Mouse (Mus musculus) limb, embryonic 15.5 days (tissue): Measurements from ENCODE around the gene Tnnc2. TPM values are rescaled to one million over a fixed set of nuclear protein-coding genes. Genes with fewer than 3 reads are reported as not detected.
A peak's percentile ranks its signal among the peaks of the same experiment; 100 is the strongest.

Experiments
- ATAC-seq: fragments of 200-750 bp; cut with Nextera tagmentation; 2 replicates; pipeline ENCODE4 v1.8.0; 2017; ENCODE audit warnings: low read depth, moderate TSS enrichment; ENCODE audit not compliant: insufficient number of reproducible peaks, low FRiP score, low TSS enrichment
- H3K27ac ChIP-seq: fragments of 300-500 bp; sonication (generic); 2 replicates; pipeline ENCODE4 v1.5.1; 2015; ENCODE audit warnings: moderate library complexity, mild to moderate bottlenecking, inconsistent platforms
- H3K27me3 ChIP-seq: fragments of 300-500 bp; sonication (generic); 2 replicates; pipeline ENCODE4 v1.6.1; 2015; ENCODE audit warnings: inconsistent platforms
- H3K36me3 ChIP-seq: fragments of 300-500 bp; sonication (generic); 2 replicates; pipeline ENCODE4 v1.6.1; 2015; ENCODE audit warnings: inconsistent platforms
- H3K4me1 ChIP-seq: fragments of 300-500 bp; sonication (generic); 2 replicates; pipeline ENCODE4 v1.6.1; 2015; ENCODE audit warnings: inconsistent platforms
- H3K4me2 ChIP-seq: fragments of 300-500 bp; sonication (generic); 2 replicates; pipeline ENCODE4 v1.6.1; 2015; ENCODE audit warnings: mild to moderate bottlenecking, inconsistent platforms
- H3K4me3 ChIP-seq: fragments of 300-500 bp; sonication (generic); 2 replicates; pipeline ENCODE4 v1.5.1; 2015; ENCODE audit warnings: mild to moderate bottlenecking, inconsistent platforms
- H3K9ac ChIP-seq: fragments of 300-500 bp; sonication (generic); 2 replicates; pipeline ENCODE4 v1.6.1; 2015; ENCODE audit warnings: inconsistent platforms
- H3K9me3 ChIP-seq: fragments of 300-500 bp; sonication (generic); 2 replicates; pipeline ENCODE4 v1.6.1; 2016; ENCODE audit warnings: inconsistent platforms
- WGBS: fragments of 180-500 bp; shearing (Covaris S2); methylation state at CpG from one replicate; pipeline ENCODE4 v1.1.7; 2015; 5-methylcytosine and 5-hydroxymethylcytosine counted together
- polyA plus RNA-seq: library from polyadenylated mRNA; unstranded; fragments of >200 nt; fragmentation: Nextera tagmentation; extraction: Ambion mirVana; gene quantifications from 2 replicates; pipeline ENCODE4 v1.2.1, GENCODE M21; 2015

Tnnc2 gene
- polyA plus RNA-seq, 1 experiment from 2014 or later = 350 TPM

- no peak for ATAC-seq
- no peaks in the 10 kb centered on the region for H3K9me3 ChIP-seq
- H3K4me1 ChIP-seq = peaks cover under 1% of the 10 kb centered on the region; the same call in 1 of the 2 replicates
- 88% methylated on average over 2 of the region's 2 CpGs for WGBS
- H3K9ac ChIP-seq = no peak overlapping the region
- H3K36me3 ChIP-seq = peaks cover 71% of the 10 kb centered on the region
- H3K4me3 ChIP-seq = no peak overlapping the region
- no peak overlapping the region; the same call in 1 of the 2 replicates for H3K27ac ChIP-seq
- H3K4me2 ChIP-seq = no peak overlapping the region
- no peaks in the 10 kb centered on the region for H3K27me3 ChIP-seq
These were observed 14.0 kb upstream of the Tnnc2 start for GRCm38 (mm10) chr2:164793772-164794171.

DNA sequence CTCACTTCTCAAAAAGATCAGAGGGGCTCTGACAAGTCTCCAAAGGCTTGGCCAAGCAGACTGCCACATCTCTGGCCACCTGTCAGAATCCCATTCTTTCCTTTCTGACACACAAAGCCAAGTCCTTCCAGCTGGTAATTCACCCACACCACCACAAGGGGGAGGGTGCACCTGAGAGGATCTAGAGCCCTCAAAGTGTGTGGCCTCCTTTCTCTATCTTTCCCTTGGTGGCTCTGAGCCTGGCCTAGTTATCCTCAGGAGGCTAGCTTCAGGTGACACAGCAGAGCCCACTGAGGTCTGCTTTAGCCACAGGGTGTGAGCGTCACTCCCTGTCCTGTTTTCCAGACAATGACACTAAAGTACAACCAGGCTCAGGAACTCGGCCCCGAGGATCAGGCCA is 13.5 kb upstream of the Tnnc2 start:
- WGBS = 82% methylated on average over 3 of the region's 3 CpGs
- Histone ChIP-seq H3K9ac (no peak overlapping the region), H3K4me1 (peaks cover 6% of the 10 kb centered on the region), H3K27ac (no peak overlapping the region; the same call in 1 of the 2 replicates), H3K4me3 (no peak overlapping the region), H3K9me3 (no peaks in the 10 kb centered on the region), H3K36me3 (peaks cover 72% of the 10 kb centered on the region), H3K4me2 (no peak overlapping the region), H3K27me3 (no peaks in the 10 kb centered on the region)
- ATAC-seq = no peak

- H3K36me3 ChIP-seq = peaks cover 72% of the 10 kb centered on the region
- no peak overlapping the region for H3K4me3 ChIP-seq
- no peaks in the 10 kb centered on the region for H3K9me3 ChIP-seq
- H3K4me1 ChIP-seq = peaks cover 10% of the 10 kb centered on the region
- no peak overlapping the region for H3K9ac ChIP-seq
- no peak overlapping the region for H3K4me2 ChIP-seq
- WGBS = 88% methylated on average over 12 of the region's 12 CpGs
- H3K27me3 ChIP-seq = no peaks in the 10 kb centered on the region
- no peak overlapping the region for H3K27ac ChIP-seq
- no peak for ATAC-seq
These were observed 12.8 kb upstream of the Tnnc2 start for GRCm38 (mm10) chr2:164792400-164793190.

DNA sequence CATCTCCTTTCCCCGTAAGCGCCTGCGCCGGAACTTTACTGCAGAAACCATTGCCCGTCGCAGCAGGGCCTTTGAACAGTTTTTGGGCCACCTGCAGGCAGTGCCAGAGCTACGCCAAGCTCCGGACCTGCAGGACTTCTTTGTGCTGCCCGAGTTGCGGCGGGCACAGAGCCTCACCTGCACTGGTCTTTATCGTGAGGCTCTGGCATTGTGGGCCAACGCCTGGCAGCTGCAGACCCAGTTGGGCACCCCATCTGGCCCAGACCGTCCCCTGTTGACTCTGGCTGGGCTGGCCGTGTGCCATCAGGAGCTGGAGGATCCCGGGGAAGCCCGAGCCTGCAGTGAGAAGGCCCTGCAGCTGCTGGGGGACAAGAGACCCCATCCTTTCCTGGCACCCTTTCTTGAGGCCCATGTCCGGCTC is 12.1 kb upstream of the Tnnc2 start:
- Histone ChIP-seq H3K4me2 (no peak overlapping the region), H3K36me3 (peaks cover 69% of the 10 kb centered on the region)
- 86% methylated on average over 18 of the region's 18 CpGs for whole genome bisulfite sequencing

DNA sequence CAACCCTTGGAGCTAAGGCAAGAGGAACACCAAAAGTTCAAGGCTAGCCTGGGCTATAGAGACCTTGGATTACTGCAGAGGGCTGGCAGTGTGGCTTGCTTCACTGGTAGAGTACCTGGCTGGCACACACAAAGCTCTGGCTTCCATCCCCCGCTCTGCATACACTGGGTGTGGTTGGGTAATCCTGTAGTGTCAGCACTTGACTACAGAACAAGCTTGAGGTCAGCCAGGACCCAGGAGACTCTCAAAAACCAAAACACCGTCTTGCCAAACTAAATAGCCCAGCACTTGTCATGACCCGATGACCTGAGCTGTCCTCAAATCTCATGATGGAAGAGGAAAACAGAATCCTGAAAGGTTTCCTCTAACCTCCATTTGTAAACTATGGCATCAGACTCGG is 10.7 kb upstream of the Tnnc2 start:
- H3K4me1 ChIP-seq = peaks cover 20% of the 10 kb centered on the region
- H3K9ac ChIP-seq = no peak overlapping the region
- H3K4me3 ChIP-seq = no peak overlapping the region
- no peak overlapping the region for H3K4me2 ChIP-seq
- ATAC-seq = no peak
- H3K9me3 ChIP-seq = no peaks in the 10 kb centered on the region
- no peaks in the 10 kb centered on the region for H3K27me3 ChIP-seq
- no peak overlapping the region for H3K27ac ChIP-seq
- WGBS = 81% methylated on average over 4 of the region's 4 CpGs
- H3K36me3 ChIP-seq = peaks cover 55% of the 10 kb centered on the region

More for the DNA sequence above, 12.1 kb upstream of the Tnnc2 start:
- Histone ChIP-seq H3K27me3 (no peaks in the 10 kb centered on the region), H3K9ac (no peak overlapping the region), H3K9me3 (no peaks in the 10 kb centered on the region), H3K4me1 (peaks cover 17% of the 10 kb centered on the region), H3K27ac (no peak overlapping the region), H3K4me3 (no peak overlapping the region)
- no peak for ATAC-seq

DNA sequence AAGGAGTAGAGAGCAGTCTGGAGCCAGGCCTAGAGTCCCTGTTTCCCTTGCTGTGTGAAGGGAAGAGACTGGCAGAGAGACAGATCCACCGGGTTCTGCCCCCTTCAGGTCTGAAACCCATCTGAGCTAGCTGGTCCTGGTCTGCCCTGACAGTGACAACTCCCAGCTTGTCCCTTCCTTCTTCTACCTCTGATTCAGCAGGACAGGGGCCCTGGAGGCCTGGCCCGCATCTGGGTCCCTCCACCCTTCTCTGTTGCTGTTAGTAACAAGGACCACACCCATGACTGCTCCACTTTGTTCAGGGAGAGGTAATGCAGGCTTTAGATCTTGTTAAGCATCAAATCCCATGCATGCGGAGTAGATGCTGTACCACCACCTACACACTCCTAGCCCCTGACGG is 8.6 kb upstream of the Tnnc2 start:
- Histone ChIP-seq H3K4me2 (no peak overlapping the region), H3K36me3 (peaks cover 38% of the 10 kb centered on the region), H3K9ac (no peak overlapping the region), H3K9me3 (no peaks in the 10 kb centered on the region), H3K27me3 (no peaks in the 10 kb centered on the region), H3K4me1 (peaks cover 27% of the 10 kb centered on the region), H3K4me3 (no peak overlapping the region), H3K27ac (no peak overlapping the region)
- WGBS = 65% methylated on average over 4 of the region's 4 CpGs
- ATAC-seq = no peak

- no peak for ATAC-seq
- Histone ChIP-seq H3K9me3 (no peaks in the 10 kb centered on the region), H3K9ac (no peak overlapping the region), H3K4me2 (no peak overlapping the region), H3K4me3 (no peak overlapping the region), H3K36me3 (peaks cover 32% of the 10 kb centered on the region), H3K4me1 (peaks cover 27% of the 10 kb centered on the region), H3K27ac (no peak overlapping the region), H3K27me3 (no peaks in the 10 kb centered on the region)
- WGBS = 79% methylated on average over 10 of the region's 10 CpGs
These were observed 8.0 kb upstream of the Tnnc2 start for GRCm38 (mm10) chr2:164787779-164788178.

GRCm38 (mm10) chr2:164787032-164787431 is 7.3 kb upstream of the Tnnc2 start:
- no peak for ATAC-seq
- H3K4me3 ChIP-seq = peak overlapping the region; percentile 63
- H3K9ac ChIP-seq = peak overlapping the region; percentile 80; the same call in 1 of the 2 replicates
- H3K4me1 ChIP-seq = peaks cover 27% of the 10 kb centered on the region
- peak overlapping the region; percentile 72 for H3K4me2 ChIP-seq
- H3K27ac ChIP-seq = peak overlapping the region; percentile 93
- H3K36me3 ChIP-seq = peaks cover 24% of the 10 kb centered on the region
- 87% methylated on average over 3 of the region's 3 CpGs for WGBS
- H3K27me3 ChIP-seq = no peaks in the 10 kb centered on the region
- H3K9me3 ChIP-seq = no peaks in the 10 kb centered on the region

DNA sequence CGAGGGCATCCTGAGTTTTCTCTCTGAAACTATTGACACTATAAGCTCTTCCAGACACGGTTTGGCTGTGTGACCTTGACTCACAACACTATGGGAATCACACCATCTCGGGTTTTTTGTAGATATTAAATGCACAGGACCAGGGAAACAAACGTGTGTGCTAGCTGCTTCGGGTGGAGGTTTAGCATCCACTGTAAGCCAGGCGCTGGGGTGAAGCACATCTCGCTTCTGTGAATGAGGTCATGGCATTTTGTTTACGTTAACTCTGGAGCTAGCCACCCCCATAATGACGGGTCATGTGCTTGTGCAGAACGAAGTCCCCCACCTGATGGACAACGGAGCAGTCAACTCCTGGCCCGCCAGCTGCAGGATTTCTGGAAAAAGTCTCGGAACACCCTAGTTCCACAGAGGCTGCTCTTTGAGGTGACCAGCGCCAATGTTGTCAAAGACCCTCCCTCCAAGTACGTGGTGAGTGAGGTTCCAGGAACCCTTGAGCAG is 6.7 kb upstream of the Tnnc2 start:
- Histone ChIP-seq H3K9ac (peak overlapping the region; percentile 80), H3K27ac (peak overlapping the region; percentile 93), H3K9me3 (no peaks in the 10 kb centered on the region), H3K4me3 (peak overlapping the region; percentile 63), H3K4me1 (peaks cover 27% of the 10 kb centered on the region), H3K4me2 (peak overlapping the region; percentile 72), H3K36me3 (peaks cover 18% of the 10 kb centered on the region), H3K27me3 (no peaks in the 10 kb centered on the region)
- 7% methylated on average over 15 of the region's 15 CpGs for WGBS
- ATAC-seq = no peak

DNA sequence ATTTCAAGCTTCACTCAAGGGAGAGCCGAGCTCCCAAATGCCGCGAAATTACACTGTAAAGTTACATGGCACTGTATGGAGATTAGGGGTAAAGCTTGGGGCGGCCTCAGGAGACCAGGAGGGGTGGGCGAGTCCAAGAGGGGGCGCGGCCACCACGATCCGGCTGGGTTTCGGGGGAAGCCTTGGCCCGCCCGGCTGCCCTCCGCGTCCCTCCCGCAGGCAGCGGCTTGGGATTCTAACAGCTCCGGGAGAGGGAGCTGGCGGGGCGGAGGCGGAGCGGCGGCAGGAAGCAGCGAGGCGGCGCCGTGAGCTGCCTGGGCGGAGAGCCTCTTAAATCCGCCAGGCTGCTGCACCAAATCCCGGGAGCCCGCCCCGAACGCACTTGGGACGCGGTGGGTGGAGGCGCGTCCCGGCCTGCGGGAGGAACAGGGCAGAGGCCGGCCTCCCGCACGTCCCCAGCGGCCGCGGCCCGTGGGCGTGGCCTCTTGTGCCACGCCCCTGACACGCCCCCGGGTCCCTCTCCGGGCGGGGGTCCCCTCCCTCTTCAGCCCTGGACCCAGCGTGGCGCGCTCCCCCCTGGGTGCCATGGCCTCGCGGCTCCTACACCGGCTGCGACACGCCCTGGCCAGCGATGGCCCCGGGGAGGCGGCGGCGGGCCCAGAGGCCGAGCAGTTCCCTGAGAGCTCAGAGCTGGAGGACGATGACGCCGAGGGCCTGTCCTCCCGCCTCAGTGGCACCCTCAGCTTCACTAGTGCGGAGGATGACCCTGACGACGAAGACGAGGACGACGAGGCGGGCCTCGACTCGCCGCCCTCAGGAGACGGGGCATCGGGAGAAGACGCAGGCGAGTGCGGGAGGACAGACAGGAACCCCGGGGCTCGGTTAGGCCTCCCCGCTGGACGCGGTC is 6.0 kb upstream of the Tnnc2 start, which contains the start of gene Snx21:
Snx21 (plus strand) TSS at position 343 of the 907 bp plus-strand sequence.
- H3K4me1 ChIP-seq = peaks cover 27% of the 10 kb centered on the region
- no peaks in the 10 kb centered on the region for H3K9me3 ChIP-seq
- under 1% methylated on average over 86 of the region's 89 CpGs for WGBS
- peak within 1 kb of the TSS; percentile 93 for H3K27ac ChIP-seq
- ATAC-seq = peak; percentile 87
- peaks cover 13% of the 10 kb centered on the region; the same call in 1 of the 2 replicates for H3K36me3 ChIP-seq
- H3K27me3 ChIP-seq = no peaks in the 10 kb centered on the region
- peak within 1 kb of the TSS; percentile 72 for H3K4me2 ChIP-seq
- H3K4me3 ChIP-seq = peak within 1 kb of the TSS; percentile 63
- H3K9ac ChIP-seq = peak within 1 kb of the TSS; percentile 80

GRCm38 (mm10) chr2:164784869-164785420 is 5.2 kb upstream of the Tnnc2 start:
- Histone ChIP-seq H3K9ac (peak overlapping the region; percentile 80), H3K36me3 (peaks cover 12% of the 10 kb centered on the region; the same call in 1 of the 2 replicates), H3K4me3 (peak overlapping the region; percentile 63), H3K4me2 (peak overlapping the region; percentile 72), H3K4me1 (peaks cover 27% of the 10 kb centered on the region), H3K27me3 (no peaks in the 10 kb centered on the region), H3K27ac (peak overlapping the region; percentile 93), H3K9me3 (no peaks in the 10 kb centered on the region)
- WGBS = 6% methylated on average over 7 of the region's 7 CpGs
- ATAC-seq = no peak
